Mouse (Mus musculus): ENCODE data around the gene Col19a1. TPM values are rescaled to one million over a fixed set of nuclear protein-coding genes. Genes with fewer than 3 reads are reported as not detected.

The Col19a1 gene
- total RNA-seq, 2 experiments from 2014 or later: not detected

DNA sequence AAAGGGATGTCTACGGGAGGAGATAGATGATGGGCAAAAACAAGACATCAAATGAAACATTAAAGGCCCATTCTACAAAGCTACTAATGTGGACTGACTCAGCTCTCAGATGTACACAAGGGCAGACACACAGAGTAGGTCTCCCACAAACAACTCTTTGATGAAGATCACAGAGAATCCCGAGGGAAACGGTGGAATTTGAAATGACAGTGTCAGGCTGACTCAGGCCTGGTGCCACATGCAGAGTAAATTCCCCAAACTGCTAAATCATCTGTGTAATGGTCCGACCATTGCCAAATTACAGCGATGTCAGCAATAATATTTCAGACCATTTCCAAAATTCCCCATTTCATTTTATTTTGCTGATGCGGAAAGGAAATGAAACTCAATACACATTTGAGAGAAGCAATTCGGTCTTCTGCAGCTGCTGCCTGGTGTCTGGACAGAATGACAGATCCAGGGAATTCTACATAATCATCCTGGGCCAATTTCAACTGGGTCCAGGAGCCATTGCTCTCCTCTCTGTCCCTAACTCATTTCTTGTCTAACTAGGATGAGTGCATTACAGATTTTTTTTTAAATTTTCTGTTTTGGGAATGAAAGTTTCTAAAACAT lies 116.1 kb downstream of the Col19a1 start:
- ATAC-seq (replicated peaks; ENCODE audit: low FRiP score, low TSS enrichment, poor library complexity, severe bottlenecking): no peak

GRCm38 (mm10) chr1:24470633-24471032 lies 116.6 kb downstream of the Col19a1 start:
- no peak for ATAC-seq (replicated peaks; ENCODE audit: low FRiP score, low TSS enrichment, poor library complexity, severe bottlenecking)

DNA sequence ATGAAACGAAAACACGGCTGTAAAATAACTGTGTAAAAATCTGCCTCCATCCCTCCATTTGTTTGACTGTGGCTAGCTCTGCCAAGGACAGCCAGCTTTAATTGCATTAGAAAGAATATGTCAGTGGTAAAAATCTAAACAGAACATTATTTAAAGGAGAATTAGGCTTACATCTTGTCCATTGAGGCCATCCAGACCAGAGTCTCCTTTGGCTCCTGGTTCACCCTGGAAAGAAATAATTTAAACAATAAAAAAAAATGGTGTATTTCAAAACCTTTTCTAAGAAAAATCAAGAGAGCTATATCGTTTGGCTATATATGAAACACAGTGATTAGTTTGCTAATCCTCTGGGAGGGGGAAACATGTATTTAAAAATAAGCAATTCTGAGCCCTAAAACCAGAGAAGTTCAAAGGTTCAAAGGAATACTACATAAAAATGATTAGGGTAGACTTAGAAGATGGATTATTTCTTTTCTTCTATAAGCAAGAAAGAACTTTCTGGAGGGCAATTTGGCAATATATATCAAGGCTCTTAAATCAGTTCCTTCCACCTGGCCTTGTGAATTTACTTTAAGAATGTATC lies 125.9 kb downstream of the Col19a1 start:
- ATAC-seq (replicated peaks; ENCODE audit: low FRiP score, low TSS enrichment, poor library complexity, severe bottlenecking): no peak

GRCm38 (mm10) chr1:24458015-24458414 lies 129.3 kb downstream of the Col19a1 start:
- no peak for ATAC-seq (replicated peaks; ENCODE audit: low FRiP score, low TSS enrichment, poor library complexity, severe bottlenecking)

DNA sequence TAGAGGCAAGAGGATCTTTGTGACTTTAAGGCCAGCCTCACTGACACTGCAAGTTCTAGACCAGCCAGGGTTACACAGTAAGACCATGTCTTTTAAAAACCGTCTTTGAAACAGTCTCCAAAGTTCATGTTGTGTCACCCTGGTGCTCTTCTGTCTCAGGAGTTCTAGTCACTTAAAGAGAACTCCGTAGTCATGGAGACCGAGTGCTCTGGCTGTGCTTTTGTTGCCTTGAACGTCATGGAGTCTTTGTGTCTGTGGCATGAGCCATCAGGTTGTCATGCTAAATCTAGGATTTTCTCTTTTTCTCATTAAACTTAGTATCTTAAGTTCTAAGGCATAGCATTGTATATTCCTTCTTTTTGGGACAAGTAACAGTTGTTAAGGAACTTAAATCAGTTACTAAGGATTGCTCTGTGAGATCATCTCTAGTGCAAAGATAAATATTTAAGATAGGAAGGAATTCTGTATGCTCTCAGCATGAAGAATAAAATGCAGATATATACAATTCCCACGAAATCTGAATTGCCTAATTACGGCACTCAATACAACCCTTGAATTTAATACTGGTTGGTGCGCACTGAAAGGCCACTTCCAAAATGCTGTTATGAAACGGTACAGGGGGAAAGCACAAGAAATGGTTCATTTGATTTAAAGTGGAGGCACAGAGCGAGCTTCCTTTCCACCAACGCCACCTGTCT lies 134.6 kb downstream of the Col19a1 start:
- no peak for ATAC-seq (replicated peaks; ENCODE audit: low FRiP score, low TSS enrichment, poor library complexity, severe bottlenecking)

DNA sequence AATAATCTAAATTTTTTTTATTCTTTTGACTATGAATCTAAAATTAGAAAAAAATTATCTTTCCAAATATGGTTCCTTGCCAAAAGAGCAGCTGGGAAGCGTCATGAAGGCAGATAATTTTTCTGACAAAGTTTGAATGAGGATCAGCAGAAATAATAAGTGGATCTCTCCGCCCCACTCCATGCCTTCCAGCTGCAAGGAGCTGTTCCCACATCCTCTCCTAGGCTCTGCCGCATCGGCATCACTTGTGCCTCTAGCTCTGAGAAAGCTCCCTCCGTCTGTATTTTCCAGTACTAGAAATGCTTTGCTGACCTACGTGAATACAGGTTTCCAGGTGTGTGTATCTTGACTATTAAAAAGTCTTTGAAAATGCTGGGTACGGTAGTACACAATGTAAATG lies 135.1 kb downstream of the Col19a1 start:
- ATAC-seq (replicated peaks; ENCODE audit: low FRiP score, low TSS enrichment, poor library complexity, severe bottlenecking): no peak

DNA sequence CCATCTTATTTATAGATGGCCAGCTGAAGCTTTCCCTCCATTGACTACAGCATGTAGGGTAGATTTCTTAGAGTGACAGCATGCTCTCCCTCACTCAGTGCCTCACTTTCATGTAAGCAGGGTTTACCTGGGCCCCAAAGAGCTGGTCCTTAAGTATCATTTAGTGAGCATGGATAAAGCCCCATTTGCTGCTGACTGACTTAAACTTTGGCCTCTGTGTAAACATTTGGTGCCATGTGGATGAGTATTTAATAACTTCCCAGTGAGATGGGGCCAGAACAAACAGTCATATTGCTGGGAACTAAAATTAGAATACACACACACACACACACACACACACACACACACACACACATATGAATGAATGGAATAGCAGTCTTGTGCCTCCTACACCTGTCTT lies 149.8 kb downstream of the Col19a1 start:
- ATAC-seq (replicated peaks; ENCODE audit: low FRiP score, low TSS enrichment, poor library complexity, severe bottlenecking): no peak

GRCm38 (mm10) chr1:24428306-24428705 lies 159.0 kb downstream of the Col19a1 start:
- no peak for ATAC-seq (replicated peaks; ENCODE audit: low FRiP score, low TSS enrichment, poor library complexity, severe bottlenecking)

GRCm38 (mm10) chr1:24378125-24378821 lies 209.0 kb downstream of the Col19a1 start:
- ATAC-seq (replicated peaks; ENCODE audit: low FRiP score, low TSS enrichment, poor library complexity, severe bottlenecking): no peak

DNA sequence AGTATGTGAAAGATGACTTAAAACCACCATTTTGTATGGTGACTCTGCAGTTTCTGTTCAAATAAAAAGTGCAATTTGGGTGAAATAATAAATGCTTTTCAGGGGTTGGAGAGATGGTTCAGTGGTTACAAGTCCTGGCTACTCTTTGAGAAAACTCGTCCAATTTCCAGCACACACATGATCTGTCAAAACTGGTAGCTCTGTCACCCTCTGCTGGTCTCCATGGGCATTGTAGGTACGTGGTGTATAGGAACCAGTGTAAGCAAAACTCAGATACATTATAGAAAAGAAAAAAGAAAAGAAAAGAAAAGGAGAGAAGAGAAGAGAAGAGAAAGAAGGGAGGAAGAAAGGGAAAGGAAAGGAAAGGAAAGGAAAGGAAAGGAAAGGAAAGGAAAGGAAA lies 212.4 kb downstream of the Col19a1 start:
- peak; percentile 63; the same call in 1 of the 2 replicates for ATAC-seq (replicated peaks; ENCODE audit: low FRiP score, low TSS enrichment, poor library complexity, severe bottlenecking)

DNA sequence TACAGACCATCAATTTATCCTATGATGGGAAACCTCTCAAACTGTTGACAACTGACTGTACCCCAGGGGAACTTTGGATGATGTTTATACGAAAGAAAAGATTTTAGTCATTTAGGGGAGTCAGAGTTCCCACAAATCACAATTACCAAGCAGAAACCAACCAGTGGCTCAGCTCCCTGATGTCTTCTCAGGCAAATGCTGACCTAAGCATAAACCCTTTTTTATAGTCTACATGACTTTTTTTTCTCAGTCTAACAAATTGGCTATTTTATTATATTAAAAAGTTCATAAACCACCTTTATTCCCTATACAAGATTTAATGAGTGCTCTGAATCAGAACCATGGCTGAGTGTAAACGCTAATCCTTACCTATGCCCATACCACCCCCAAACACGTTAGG lies 213.6 kb downstream of the Col19a1 start:
- ATAC-seq (replicated peaks; ENCODE audit: low FRiP score, low TSS enrichment, poor library complexity, severe bottlenecking): no peak

DNA sequence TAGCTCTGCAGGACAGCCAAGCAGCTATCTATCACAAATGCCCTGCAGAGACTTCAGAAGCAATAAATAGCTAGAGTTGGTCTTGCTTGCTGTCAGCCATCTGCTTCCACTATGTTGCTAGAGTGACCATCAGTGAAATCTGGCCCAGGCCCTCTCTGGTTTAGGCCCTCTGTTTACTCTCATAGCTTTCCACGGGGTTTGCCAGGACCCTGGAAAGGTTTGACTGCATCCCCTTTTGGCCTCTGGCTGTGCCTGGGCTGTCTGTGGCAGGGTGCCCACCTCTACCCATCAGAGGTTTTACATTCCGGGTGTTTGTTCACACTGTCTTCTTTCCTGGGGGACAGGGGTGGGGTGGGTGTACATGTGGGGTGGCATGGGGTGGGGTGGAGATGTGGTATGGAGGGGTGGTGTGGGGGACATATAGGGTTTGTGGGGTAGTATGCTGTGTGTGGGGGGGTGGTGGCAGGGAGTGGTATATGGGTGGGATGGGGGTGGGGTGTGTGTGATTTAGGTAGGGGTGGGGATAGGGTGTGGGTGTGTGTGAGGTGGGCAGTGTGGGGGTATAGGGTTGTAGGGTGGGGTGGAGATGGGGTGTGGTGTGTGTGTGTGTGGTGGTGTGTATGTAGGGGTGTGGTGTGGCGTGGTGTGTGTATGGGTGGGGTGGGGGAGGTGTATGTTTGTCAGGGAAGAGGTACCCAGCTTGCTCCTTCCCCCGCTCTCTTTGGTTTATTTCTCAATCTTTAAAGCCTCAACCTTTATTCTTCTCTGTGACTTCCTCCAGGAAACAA lies 214.6 kb downstream of the Col19a1 start:
- no peak for ATAC-seq (replicated peaks; ENCODE audit: low FRiP score, low TSS enrichment, poor library complexity, severe bottlenecking)

DNA sequence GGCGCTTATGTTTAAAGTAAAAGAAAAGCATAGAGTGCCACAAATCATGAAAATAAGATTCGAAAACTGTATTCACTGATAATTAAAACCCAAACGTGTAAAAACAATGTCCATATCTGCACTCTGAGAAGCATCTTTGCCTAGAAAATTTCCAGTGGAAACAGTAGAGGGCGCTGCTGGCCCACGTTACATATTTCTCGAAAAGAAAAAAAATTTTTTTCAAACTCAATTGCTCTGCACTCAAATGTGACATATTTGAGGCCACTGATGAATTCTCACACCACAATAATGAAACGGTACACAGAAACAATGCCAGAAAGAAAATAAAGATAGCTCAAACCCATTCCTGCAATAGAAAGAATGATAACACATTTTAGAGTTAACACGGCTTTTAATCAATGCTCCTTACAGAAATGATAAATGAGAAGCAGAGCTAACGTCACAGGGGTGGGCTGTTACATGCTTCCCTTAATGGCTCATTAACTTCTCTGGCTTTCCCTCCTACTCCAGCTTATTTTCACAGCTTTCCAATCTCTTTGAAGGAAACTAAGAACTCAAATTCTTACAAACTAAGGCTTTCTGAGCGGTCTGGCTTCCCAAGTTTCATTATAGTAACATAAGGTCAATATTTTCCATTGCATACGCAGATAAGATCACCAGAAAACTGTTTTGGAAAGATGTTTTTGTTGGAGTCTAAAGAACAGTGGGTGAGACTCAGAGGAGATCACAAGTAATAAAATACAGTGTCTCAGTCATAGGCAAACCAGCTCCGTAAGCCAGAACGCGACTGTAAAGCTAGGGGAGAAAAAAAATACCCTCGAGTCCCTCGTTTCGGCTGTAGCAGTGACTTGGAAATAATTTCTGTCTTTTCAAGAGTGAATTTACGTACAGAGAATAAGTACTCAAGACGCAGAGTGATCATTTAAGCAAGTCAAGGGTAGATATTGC lies 219.4 kb downstream of the Col19a1 start:
- ATAC-seq (replicated peaks; ENCODE audit: low FRiP score, low TSS enrichment, poor library complexity, severe bottlenecking): no peak

DNA sequence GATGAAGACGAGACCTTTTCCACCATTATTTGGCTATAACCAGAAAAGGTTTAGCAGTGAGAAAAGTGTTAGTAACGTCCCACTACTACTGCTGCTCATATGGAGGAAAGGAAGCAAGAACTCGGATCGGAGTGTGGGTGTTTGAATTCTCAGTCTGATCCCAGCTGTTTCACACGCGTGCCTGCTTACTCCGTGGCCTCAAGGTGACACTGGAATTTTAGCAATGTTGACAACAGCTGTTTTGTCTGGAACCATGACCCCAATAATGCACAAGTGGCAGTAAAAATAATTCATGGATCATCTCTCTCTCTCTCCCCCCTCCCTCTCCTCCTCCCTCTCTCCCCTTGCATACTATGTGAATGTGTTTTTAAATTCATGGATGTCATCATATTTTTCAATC lies 222.5 kb downstream of the Col19a1 start:
- no peak for ATAC-seq (replicated peaks; ENCODE audit: low FRiP score, low TSS enrichment, poor library complexity, severe bottlenecking)

GRCm38 (mm10) chr1:24361990-24362635 lies 225.2 kb downstream of the Col19a1 start:
- no peak for ATAC-seq (replicated peaks; ENCODE audit: low FRiP score, low TSS enrichment, poor library complexity, severe bottlenecking)

- ATAC-seq (replicated peaks; ENCODE audit: low FRiP score, low TSS enrichment, poor library complexity, severe bottlenecking): no peak
These were observed 237.6 kb downstream of the Col19a1 start for GRCm38 (mm10) chr1:24349462-24350217.

DNA sequence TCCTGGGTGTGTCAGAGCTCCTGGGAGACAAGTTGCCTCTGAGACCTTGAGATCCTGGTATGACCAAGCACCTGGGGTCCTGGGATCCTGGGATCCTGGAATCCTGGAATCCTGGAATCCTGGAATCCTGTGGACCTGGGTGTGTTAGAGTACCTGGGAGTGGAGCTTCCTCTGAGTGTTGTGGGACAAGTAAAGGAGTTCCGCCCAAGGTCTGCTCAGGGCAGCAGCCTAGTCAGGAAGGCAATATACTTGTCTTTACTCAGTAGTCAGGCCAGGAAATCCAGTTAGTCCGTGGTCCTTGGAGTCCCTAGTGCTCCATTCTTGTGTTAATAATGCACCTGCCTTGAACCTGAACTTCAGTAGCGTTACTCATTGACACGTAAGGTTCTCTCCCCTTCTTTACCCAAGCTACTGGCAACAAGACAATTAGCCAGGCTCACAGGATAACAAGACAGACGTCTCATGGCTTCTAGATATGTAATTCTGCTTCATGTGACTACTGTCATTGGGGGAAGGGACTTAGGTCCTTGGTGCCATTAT lies 239.6 kb downstream of the Col19a1 start:
- ATAC-seq (replicated peaks; ENCODE audit: low FRiP score, low TSS enrichment, poor library complexity, severe bottlenecking): no peak

All from megakaryocyte-erythroid progenitor cell, adult 5-6 weeks (primary cell).